Mouse (Mus musculus): ENCODE measurements around the gene Frmd5.
"Not testable (repeated sequence)": the region's sequence is repeated elsewhere in the genome, so short reads cannot be mapped to it uniquely, and the experiment has no call there.

The Frmd5 gene

DNA sequence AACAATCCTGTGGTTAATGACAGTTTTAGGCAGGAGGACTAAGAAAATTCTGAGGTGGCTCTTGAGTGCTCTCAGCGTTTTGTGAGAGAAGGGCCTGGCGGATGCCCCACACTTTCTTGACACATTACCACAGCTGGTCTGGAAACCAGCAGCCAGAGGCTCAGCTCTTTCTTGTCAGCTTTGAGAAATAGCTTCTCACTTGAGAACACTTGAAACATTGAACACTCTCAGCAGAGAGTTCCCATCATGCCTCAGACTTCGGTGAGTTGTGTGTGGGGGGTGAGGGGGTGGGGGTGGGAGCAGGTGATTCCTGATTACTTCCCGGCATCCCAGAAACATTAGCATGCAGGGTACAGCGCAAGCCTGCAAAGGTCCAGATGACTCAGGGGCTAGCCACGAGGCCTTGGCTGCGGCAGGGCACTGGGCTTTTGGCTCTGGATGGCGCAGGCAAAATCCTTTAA is 231.1 kb downstream of the Frmd5 start:
- no peak for DNase-seq (ENCODE audit: low spot score in 2 of 2)

DNA sequence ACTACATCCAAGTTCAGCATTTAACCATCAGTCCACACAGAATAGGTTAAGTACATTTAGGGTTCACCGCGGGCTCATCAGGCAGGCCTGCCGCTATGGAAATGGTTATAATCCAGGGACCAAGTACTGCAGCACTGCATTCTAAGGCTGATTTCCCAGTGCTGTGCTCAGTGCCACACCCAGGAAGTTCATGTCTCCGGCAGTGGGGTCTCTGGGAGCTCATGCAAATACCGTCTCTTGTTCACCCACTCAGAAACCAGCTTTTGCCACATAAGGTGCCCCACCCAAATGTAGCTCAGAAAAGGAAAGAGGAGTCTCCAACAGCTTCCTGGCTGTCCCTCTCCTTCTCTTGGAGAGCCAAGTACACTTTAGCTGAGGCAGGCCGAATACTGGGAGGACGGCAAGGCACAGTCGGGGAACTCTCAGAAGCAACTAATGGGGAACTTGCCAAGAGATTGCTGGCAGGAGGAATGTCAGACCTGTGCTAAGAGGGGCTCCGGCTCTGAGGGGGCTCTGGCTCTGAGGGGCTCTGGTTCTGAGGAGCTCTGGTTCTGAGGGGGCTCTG is 232.7 kb downstream of the Frmd5 start:
- DNase-seq (ENCODE audit: low spot score in 2 of 2): no peak

DNA sequence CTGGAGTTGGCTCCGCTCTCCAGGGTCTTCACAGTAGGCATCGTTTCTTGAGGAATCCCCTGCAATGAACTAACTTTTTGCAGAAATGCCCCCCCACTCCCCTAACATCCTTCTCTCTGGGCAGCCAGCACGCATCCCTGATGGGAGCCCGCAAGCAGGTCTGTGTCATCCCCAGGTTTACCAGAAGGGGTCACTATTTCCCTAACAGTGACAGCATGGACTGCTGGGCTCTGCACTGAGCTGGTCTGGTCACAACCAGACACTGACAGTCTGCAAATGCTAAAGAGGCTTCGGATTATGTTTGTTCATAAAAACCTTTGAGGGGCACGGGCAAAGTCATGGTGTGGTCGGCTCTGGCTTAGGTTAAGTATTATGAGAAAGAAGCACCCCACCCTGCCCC is 235.1 kb downstream of the Frmd5 start:
- DNase-seq (ENCODE audit: low spot score in 2 of 2): peak; percentile 58 to 80

DNA sequence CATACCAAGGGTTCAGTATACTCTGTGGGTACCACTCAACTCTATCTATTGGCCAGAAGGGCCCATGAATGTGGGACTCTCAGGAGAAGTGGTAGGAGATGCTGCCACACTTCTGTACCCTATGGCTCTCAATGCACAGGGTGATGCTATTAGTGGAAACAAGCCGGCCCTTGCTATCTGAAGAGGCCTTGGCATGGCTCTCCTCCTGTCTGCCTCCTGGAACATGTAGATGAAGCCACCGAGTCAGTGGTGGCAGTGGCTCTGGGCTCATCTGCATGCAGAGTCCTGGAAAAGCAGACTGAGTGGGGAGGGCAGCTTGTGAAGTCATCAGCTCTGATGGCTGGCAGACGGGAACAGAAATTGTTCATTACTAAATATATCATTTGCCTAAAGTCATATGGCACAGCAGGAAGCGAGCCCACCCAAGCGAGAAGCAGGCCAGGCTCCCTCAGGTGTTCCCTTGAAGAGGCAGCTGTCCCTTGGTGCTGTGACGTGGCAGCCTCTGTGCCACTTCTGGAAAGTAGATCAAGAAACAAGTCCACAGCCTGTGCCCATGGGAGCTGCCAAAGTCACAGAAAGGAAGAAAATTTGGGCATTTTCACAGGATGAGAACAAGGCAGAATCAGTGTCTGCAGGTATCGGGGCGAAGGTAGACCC is 235.8 kb downstream of the Frmd5 start:
- DNase-seq (ENCODE audit: low spot score in 2 of 2): no peak

DNA sequence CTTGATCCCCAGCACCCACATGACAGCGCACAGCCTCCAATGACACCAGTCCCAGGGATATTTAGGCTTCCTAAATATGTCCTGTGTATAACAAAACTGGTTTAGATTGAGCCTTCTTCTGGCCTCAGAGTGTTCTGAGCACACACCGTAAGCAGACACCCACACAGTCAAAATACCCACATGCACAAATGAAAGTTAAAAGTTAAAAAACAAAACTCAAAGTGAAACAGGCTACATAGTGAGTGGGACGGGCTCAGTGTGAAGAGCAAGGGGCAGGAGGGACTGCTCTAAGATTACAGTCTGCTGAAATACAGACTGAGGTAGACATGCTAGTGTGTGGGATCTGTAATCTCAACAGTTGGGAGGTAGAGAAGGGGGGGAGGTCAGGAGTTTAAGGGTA is 236.8 kb downstream of the Frmd5 start:
- no peak for DNase-seq (ENCODE audit: low spot score in 2 of 2)

DNA sequence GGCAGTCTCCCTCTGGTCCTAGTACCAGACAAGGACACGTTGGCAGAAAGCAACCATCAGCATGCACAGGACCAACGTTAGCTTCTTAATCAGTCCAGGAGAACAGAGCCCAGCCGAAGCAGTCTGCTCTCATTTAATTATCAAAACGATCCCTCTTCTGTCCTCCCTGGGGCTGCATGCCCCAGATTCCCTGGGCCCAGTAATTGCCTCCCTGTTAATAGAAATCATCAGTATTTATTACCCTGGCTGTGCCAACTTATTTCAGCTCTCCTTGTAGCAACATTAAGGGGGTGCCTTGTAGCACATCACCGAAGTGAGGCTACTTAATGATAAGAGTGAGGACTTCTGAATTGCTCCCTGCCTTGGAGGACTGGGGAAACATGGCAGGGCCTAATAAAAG is 241.0 kb downstream of the Frmd5 start:
- DNase-seq (ENCODE audit: low spot score in 2 of 2): no peak

DNA sequence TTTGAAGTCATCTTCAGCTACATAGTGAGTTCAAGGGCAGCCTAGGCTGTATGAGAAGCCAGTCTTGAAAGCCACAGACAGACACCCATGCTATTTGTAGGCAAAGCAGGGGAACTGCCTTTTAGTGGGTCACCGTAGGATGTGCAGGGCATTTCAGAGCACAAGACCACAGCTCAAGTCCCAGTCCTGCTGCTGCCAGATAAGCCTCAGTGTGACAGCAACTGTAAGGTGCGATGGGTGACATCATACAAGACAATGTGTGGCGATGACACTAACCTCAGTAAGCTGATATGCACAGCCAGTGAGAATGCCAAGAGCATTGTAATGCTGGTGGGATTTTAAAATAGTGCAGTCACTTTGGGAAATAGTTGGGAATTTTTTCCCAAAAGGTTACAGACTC is 243.8 kb downstream of the Frmd5 start:
- no peak for DNase-seq (ENCODE audit: low spot score in 2 of 2)

DNA sequence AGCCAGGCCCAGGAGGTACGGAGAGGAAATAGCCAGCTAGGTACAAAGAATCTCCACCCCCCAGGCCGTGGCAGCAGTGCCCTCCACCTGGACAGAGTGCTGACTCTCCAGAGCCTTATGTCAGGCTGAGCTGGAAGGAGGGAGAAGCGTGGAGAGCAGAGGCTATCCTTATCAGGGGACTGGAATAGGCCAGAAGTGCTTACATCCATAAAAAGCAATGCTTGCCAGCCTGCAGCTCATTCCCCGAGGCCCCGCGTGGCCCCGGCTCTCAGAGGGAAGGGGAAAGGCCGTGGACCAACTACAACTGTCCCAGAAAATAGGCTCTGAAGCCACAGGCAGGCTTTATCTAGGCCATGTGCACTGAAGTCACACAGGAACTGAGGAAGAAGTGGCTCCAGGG is 255.6 kb downstream of the Frmd5 start:
- no peak for DNase-seq (ENCODE audit: low spot score in 2 of 2)

DNA sequence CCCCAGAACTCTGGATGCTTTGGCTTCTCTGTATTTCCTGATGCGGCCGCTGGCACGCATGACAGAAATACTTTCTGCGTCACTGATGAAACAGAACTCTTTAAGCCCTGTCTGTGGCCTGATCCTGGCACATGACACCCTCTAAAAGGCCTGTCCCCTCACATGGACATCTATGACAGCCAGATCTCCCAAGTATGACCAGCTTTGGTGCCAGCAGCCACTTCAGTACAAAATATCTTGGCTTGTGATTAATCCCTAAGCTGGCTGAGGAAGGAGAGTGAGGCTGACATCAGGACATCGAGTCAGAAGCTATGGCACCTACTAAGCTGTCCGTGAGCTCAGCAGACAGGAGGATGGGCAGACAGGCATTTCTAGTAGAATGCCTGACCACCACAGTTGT is 257.3 kb downstream of the Frmd5 start:
- no peak for DNase-seq (ENCODE audit: low spot score in 2 of 2)

DNA sequence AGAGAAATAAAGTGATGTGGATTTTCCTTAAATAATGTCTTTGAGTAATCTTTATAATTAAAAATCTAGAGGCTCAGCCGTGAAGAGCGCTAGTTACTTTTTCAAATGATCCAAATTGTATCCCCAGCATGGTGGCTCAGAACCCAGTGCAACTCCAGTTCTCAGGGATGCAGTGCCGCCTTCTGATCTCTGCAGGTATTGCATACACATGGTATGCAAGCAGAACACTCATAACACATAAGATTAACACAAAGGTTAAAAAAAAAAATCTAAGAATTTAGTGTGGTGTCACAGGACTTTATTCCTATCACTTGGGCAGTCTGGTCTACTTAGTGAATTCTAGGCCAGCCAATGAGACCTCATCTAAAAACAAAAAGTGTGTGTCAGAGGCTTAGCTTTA is 262.1 kb downstream of the Frmd5 start:
- no peak for DNase-seq (ENCODE audit: low spot score in 2 of 2)

DNA sequence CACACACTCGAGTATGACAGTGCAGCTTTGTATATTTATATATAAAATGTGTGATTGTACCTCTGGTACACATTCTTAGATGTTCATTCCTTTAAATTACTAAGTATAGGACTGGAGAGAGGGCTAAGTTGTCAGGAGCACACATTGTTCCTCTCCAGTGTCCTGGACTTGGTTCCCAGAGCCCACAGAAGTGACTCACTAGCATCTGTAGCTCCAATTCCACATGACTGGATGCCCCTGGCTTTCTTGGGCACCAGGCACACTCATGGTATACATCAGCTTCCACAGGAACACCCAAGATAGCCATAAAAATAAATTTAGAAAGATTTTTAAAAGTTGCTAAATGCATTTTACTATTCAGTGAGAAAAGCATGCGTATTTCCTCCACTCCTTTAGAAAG is 281.8 kb downstream of the Frmd5 start:
- DNase-seq (ENCODE audit: low spot score in 2 of 2): peak in 1 of 2 experiments; percentile 28

DNA sequence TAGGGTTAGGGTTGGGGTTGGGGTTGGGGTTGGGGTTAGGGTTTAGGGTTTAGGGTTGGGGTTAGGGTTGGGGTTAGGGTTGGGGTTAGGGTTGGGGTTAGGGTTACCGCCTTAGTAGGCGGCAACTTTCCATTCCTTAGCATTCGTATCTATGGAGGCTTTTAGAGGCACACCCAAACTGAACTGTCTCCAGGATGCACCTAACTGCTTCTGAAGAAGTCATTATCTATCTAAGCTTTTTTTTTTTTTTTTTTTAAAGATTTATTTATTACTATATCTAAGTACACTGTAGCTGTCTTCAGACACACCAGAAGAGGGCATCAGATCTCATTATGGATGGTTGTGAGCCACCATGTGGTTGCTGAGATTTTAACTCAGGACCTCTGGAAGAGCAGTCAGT is 284.1 kb downstream of the Frmd5 start:
- DNase-seq (ENCODE audit: low spot score in 2 of 2): not testable (repeated sequence)

DNA sequence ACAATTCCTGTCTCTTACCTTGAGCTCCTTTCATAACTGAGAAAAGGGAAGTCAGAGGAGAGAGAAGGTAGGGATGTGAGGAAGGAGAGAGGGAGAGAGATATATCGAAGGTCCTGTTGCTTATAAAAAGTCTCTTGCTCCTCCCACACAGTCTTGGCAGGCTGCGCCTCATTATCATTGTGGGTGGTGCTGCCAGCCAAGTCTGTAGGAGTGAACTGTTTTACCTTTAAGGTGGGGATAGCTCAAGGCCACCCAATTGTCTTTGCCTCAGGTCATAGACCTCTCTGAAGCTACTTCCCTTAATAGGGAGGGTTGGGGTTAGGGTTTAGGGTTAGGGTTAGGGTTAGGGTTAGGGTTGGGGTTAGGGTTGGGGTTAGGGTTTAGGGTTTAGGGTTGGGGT is 284.9 kb downstream of the Frmd5 start:
- no peak for DNase-seq (ENCODE audit: low spot score in 2 of 2)

DNA sequence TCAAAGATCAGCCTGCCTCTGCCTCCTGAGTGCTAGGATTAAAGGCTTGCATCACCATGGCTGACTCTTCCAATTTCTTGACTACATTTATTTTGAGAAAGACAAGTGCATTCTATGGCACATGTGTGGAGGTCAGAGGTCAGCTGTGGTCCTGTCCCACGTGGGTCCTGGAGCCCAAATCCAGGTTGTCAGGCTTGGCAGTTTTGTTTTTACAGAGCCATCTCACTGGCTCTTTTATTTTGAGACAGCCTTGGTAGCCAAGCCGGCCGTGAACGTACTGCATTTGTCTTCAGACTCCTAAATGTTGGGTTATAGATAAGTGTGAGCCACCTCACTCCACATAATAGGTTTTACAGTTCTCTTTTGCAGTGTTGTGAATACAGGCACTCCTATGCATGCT is 288.2 kb downstream of the Frmd5 start:
- not testable (repeated sequence) for DNase-seq (ENCODE audit: low spot score in 2 of 2)

DNA sequence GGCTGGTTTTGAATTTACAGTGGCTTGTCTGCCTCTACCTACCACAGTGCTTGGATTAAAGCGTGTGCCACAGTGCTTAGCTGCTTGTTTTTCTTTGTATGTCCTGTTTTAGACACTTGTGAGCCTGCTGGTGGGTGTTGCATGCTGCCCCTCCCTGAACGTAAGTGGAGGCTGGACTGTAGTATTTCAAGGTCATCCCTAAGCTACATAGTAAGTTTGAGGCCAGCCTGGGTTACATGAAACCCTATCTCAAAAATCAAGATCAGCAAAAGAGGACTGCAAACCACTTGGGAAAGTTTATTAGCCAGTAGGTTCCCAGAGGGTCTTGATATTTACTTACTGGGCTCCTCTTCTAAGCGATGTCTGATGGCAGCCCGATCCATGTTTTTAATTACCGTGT is 288.8 kb downstream of the Frmd5 start:
- no peak for DNase-seq (ENCODE audit: low spot score in 2 of 2)

DNA sequence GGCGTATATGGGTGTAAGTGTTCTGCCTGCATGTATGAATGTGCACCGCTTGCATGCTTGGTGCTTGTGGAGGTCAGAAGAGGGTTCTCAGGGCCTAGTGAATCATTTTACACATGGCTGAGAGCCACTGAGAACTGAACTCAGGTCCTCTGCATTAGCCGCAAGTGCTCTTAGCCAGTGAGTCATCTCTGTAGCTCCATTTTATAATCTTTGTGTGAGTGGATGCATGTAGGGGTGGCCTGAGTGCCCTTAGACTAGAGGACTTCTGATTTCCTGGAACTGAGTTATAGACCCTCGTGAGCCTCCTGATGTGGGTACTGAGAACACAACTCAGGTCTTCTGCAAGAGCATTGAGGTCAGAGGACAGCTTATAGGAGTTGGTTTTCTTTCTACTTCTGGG is 292.7 kb downstream of the Frmd5 start:
- no peak for DNase-seq (ENCODE audit: low spot score in 2 of 2)

DNA sequence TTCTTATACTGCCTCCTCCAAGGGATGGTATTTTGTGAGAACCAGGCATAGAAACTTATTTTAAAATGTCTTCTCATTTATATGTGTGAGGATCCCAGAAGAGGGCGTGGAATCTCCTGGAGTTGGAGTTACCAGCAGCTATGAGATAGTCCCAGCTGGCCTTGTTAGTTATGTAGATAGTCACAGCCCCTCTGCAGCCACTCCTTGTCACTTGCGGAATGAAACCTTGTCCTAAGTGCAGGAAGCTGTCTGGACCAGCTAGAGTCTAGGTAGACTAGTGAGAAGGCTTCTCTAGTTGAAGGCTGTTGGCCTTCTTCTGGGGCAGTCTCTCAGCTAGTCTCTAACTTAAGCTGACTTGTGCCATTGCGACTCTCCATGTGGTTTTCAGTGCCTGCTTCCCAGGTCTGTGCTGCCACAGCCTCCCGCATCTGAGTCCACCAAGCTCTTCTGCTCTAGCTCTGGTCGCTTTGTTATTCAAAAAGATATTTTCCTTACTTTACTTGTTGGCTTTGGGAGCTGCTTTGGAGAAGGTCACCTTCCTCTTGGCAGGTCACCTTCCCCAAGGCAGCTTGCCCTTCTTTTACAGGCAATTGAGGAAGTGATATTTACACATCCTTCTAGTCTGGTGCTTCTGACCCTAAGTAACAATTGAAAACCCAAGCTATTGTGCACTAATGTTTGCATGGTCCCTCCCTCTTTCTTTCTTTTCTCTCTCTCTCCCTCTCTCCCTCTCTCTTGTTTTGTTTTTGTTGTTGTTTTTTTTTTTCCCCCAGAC is 293.7 kb downstream of the Frmd5 start:
- not testable (repeated sequence) for DNase-seq (ENCODE audit: low spot score in 2 of 2)

DNA sequence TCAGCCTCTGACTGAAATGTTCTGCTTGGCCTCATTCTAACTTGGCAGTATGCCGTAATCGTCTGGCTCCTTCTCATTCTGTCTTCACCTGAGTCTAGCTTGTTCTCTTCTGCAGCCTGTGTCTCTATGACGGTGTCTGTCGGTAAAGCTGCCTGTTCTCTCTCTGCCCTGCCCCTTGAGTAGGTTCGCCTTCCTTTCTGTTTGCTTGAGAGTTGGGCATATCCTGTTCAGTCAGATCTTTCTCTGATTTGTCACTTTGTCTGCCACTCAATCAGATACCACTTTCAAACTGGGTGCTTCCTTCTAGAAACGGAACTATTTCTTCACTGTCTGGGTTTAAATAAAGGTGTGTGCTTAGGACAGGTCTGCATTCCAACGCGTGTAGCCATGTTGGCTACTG is 295.5 kb downstream of the Frmd5 start:
- DNase-seq (ENCODE audit: low spot score in 2 of 2): no peak

DNA sequence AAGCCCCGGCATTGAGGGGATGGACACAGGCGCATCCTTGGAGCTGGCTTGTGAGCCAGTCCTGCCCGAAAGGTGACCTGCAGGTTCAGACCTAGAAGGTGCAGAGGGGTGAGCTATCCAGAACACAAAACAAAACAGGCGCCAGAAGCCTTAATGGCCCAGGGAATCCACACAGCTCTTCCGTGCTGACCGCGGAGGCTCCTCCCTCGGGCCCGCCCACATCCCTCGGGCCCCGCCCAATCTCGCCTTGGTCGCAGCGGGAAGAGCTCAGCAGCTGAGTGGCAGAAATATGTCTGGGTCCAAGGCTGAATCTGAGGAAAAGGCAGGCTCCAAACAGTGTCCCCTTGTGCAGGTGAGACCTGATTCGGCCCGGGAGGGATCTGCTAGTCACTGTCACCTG is 297.3 kb downstream of the Frmd5 start:
- DNase-seq (ENCODE audit: low spot score in 2 of 2): peak; percentile 35 to 52

DNA sequence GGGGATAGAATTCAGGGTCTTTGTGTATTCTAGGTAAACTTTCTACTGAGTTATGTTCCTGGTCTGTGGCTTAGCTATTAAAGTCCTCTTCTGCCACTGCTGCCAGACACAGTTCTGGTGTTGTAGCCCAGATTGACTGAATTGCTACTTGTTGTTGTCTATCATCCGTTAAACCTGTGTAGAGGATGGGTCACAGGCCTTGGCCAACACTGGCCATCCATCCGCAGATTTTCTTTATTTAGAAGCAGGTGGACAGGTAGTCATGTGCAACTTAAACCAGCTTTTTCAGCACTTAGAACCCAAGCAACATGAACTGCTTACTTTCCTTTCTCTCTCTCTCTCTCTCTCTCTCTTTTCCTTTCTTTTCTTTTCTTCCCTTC is 298.9 kb downstream of the Frmd5 start:
- no peak for DNase-seq (ENCODE audit: low spot score in 2 of 2)

DNA sequence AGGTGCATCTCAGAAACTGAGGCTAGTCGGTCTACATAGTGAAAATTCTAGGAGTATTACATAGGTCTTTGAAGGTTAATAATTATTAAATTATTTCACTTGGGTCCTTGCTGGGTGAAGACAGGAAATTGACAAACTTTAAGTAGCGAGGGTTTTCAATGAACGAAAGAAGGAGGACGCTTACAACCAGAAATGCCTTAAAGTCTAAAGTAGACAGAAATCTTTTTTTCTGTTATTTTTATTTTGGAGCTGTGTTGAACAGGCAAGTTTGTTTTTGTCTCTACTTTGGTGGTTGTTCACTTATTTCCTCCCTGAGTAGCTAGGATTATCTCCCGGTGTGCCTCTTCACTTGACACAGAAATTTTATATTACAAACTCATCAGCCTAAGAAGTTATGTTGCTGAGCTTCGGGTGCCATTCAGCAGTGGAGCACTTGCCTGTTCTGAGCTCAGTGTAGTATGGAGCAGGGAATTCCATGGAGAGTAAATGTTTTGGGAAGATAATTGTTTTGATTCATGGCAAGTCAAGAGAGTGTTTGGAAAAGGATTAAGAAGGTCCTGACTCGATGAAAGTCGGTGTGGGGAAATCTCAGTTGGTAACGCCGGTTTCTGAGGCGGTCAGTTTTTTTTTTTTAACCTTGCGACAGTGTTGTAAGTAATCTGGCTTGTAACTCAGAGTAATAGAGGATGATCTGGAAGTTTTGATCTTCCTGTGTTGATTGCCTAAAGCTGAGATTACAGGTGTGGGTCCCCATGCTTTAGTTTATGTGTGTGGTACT is 299.5 kb downstream of the Frmd5 start:
- DNase-seq (ENCODE audit: low spot score in 2 of 2): no peak
